Mouse (Mus musculus) urinary bladder, adult 2 months (tissue): ENCODE results near the gene Runx1. TPM values are rescaled to one million over a fixed set of nuclear protein-coding genes. Genes with fewer than 3 reads are reported as not detected.

Source experiments
- DNase-seq: peaks from one replicate; pipeline ENCODE4 v3.0.0; 2022; ENCODE audit warnings: low spot score
- polyA plus RNA-seq: library from polyadenylated mRNA; depleted of rRNA; stranded (reverse); fragments of >200 nt; gene quantifications from 2 replicates; pipeline ENCODE4 v1.2.3, GENCODE M21; 2012

The Runx1 gene
- polyA plus RNA-seq, 1 experiment, result 8.6 TPM

GRCm38 (mm10) chr16:92793741-92794140 is 32.2 kb downstream of the Runx1 start:
- no peak for DNase-seq

- DNase-seq, result no peak
Observed at GRCm38 (mm10) chr16:92792905-92793304, 33.0 kb downstream of the Runx1 start.

- no peak for DNase-seq
Observed at GRCm38 (mm10) chr16:92790601-92791000, 35.3 kb downstream of the Runx1 start.

- DNase-seq, result no peak
Observed at GRCm38 (mm10) chr16:92789840-92790239, 36.1 kb downstream of the Runx1 start.

- DNase-seq, result no peak
Observed at GRCm38 (mm10) chr16:92788446-92788845, 37.5 kb downstream of the Runx1 start.

- DNase-seq, result no peak
Observed at GRCm38 (mm10) chr16:92786883-92787321, 39.0 kb downstream of the Runx1 start.

- DNase-seq, result no peak
Observed at GRCm38 (mm10) chr16:92786276-92786882, 39.6 kb downstream of the Runx1 start.

GRCm38 (mm10) chr16:92783651-92784131 is 42.3 kb downstream of the Runx1 start:
- DNase-seq, result no peak

GRCm38 (mm10) chr16:92782408-92782807 is 43.5 kb downstream of the Runx1 start:
- DNase-seq, result no peak

- no peak for DNase-seq
Observed at GRCm38 (mm10) chr16:92779896-92780435, 46.0 kb downstream of the Runx1 start.

- DNase-seq, result no peak
Observed at GRCm38 (mm10) chr16:92779175-92779574, 46.8 kb downstream of the Runx1 start.

GRCm38 (mm10) chr16:92778096-92778780 is 47.7 kb downstream of the Runx1 start:
- DNase-seq, result no peak

- DNase-seq, result no peak
Observed at GRCm38 (mm10) chr16:92767862-92768261, 58.1 kb downstream of the Runx1 start.

- DNase-seq, result no peak
Observed at GRCm38 (mm10) chr16:92767423-92767822, 58.5 kb downstream of the Runx1 start.

- no peak for DNase-seq
Observed at GRCm38 (mm10) chr16:92764741-92765396, 61.1 kb downstream of the Runx1 start.

- no peak for DNase-seq
Observed at GRCm38 (mm10) chr16:92763666-92764065, 62.3 kb downstream of the Runx1 start.

- DNase-seq, result no peak
Observed at GRCm38 (mm10) chr16:92761968-92762521, 63.9 kb downstream of the Runx1 start.

- DNase-seq, result no peak
Observed at GRCm38 (mm10) chr16:92760091-92760490, 65.9 kb downstream of the Runx1 start.

- no peak for DNase-seq
Observed at GRCm38 (mm10) chr16:92757564-92757963, 68.4 kb downstream of the Runx1 start.

GRCm38 (mm10) chr16:92753944-92754343 is 72.0 kb downstream of the Runx1 start:
- DNase-seq, result no peak

- no peak for DNase-seq
Observed at GRCm38 (mm10) chr16:92753139-92753538, 72.8 kb downstream of the Runx1 start.

- no peak for DNase-seq
Observed at GRCm38 (mm10) chr16:92748272-92748671, 77.7 kb downstream of the Runx1 start.
